Mouse (Mus musculus): ENCODE results near the gene Dusp15. TPM values are rescaled to one million over a fixed set of nuclear protein-coding genes. Genes with fewer than 3 reads are reported as not detected.

The Dusp15 gene
- polyA plus RNA-seq, 1 experiment from 2014 or later = 0.14 TPM

- ATAC-seq (ENCODE audit: insufficient read depth) (no peak), DNase-seq (no peak)
- H3K4me3 ChIP-seq (ENCODE audit: low read depth, low read length) = no peak overlapping the region
- no peak for TF ChIP-seq CTCF (IDR thresholded peaks at IDR 0.05; ENCODE audit: low read depth)
- no peak overlapping the region for H3K9ac ChIP-seq
- no peaks in the 10 kb centered on the region for H3K4me1 ChIP-seq (ENCODE audit: insufficient read depth)
- H3K9me3 ChIP-seq (ENCODE audit: low read depth, low read length) = no peaks in the 10 kb centered on the region
- no peak overlapping the region for H3K4me2 ChIP-seq
- H3K36me3 ChIP-seq (ENCODE audit: insufficient read depth) = no peaks in the 10 kb centered on the region
- peaks cover 9% of the 10 kb centered on the region; the same call in 1 of the 2 replicates for H3K27me3 ChIP-seq (ENCODE audit: insufficient read depth, low read length)
- 65% methylated on average over 3 of the region's 3 CpGs for WGBS
- H3K27ac ChIP-seq (ENCODE audit: low read depth) = no peak overlapping the region
Observed at GRCm38 (mm10) chr2:152958116-152958515, 6.6 kb upstream of the Dusp15 start.

- Histone ChIP-seq H3K36me3 (ENCODE audit: insufficient read depth) (no peaks in the 10 kb centered on the region), H3K9ac (peak overlapping the region; percentile 56; the same call in 1 of the 2 replicates), H3K4me1 (ENCODE audit: insufficient read depth) (no peaks in the 10 kb centered on the region), H3K27me3 (ENCODE audit: insufficient read depth, low read length) (peaks cover 59% of the 10 kb centered on the region), H3K27ac (ENCODE audit: low read depth) (no peak overlapping the region), H3K9me3 (ENCODE audit: low read depth, low read length) (no peaks in the 10 kb centered on the region), H3K4me2 (peak overlapping the region; percentile 98), H3K4me3 (ENCODE audit: low read depth, low read length) (peak overlapping the region; percentile 56)
- DNase-seq = peak; percentile 26
- no peak for TF ChIP-seq CTCF (IDR thresholded peaks at IDR 0.05; ENCODE audit: low read depth)
- 0 out of 2 replicates have a peak, but pooled peaks have one; percentile 36 for ATAC-seq (ENCODE audit: insufficient read depth)
- WGBS = 12% methylated on average over 13 of the region's 13 CpGs
Observed at GRCm38 (mm10) chr2:152951850-152952720, 587 bp upstream of the Dusp15 start.

- no peak for TF ChIP-seq CTCF (IDR thresholded peaks at IDR 0.05; ENCODE audit: low read depth)
- Histone ChIP-seq H3K9me3 (ENCODE audit: low read depth, low read length) (no peaks in the 10 kb centered on the region), H3K4me1 (ENCODE audit: insufficient read depth) (no peaks in the 10 kb centered on the region), H3K36me3 (ENCODE audit: insufficient read depth) (no peaks in the 10 kb centered on the region), H3K9ac (no peak overlapping the region), H3K27ac (ENCODE audit: low read depth) (no peak overlapping the region), H3K27me3 (ENCODE audit: insufficient read depth, low read length) (peaks cover 69% of the 10 kb centered on the region), H3K4me3 (ENCODE audit: low read depth, low read length) (0 out of 2 replicates have a peak overlapping the region, but pooled peaks have one; percentile 56), H3K4me2 (peak overlapping the region; percentile 98)
- no peak for DNase-seq
- ATAC-seq (ENCODE audit: insufficient read depth) = no peak
- 39% methylated on average over 11 of the region's 11 CpGs for WGBS
Observed at GRCm38 (mm10) chr2:152950358-152951064, 987 bp downstream of the Dusp15 start.

GRCm38 (mm10) chr2:152948438-152949020 lies 3.0 kb downstream of the Dusp15 start:
- ATAC-seq (ENCODE audit: insufficient read depth) = no peak

GRCm38 (mm10) chr2:152947098-152947497 lies 4.4 kb downstream of the Dusp15 start:
- H3K9me3 ChIP-seq (ENCODE audit: low read depth, low read length) = no peaks in the 10 kb centered on the region
- no peaks in the 10 kb centered on the region for H3K4me1 ChIP-seq (ENCODE audit: insufficient read depth)
- H3K4me2 ChIP-seq = no peak overlapping the region
- no peak for TF ChIP-seq CTCF (IDR thresholded peaks at IDR 0.05; ENCODE audit: low read depth)
- no peak for ATAC-seq (ENCODE audit: insufficient read depth)
- DNase-seq = peak; percentile 68
- WGBS = 23% methylated on average over 7 of the region's 7 CpGs
- H3K27ac ChIP-seq (ENCODE audit: low read depth) = no peak overlapping the region
- H3K27me3 ChIP-seq (ENCODE audit: insufficient read depth, low read length) = peaks cover 86% of the 10 kb centered on the region
- H3K4me3 ChIP-seq (ENCODE audit: low read depth, low read length) = no peak overlapping the region
- H3K36me3 ChIP-seq (ENCODE audit: insufficient read depth) = no peaks in the 10 kb centered on the region
- H3K9ac ChIP-seq = no peak overlapping the region

More at GRCm38 (mm10) chr2:152948438-152949020, 3.0 kb downstream of the Dusp15 start:
- no peak overlapping the region for H3K4me3 ChIP-seq (ENCODE audit: low read depth, low read length)
- WGBS = 80% methylated on average over 5 of the region's 5 CpGs
- H3K27ac ChIP-seq (ENCODE audit: low read depth) = no peak overlapping the region
- H3K9ac ChIP-seq = no peak overlapping the region
- H3K9me3 ChIP-seq (ENCODE audit: low read depth, low read length) = no peaks in the 10 kb centered on the region
- no peak for DNase-seq
- no peaks in the 10 kb centered on the region for H3K4me1 ChIP-seq (ENCODE audit: insufficient read depth)
- TF ChIP-seq CTCF (IDR thresholded peaks at IDR 0.05; ENCODE audit: low read depth) = no peak
- no peaks in the 10 kb centered on the region for H3K36me3 ChIP-seq (ENCODE audit: insufficient read depth)
- peaks cover 81% of the 10 kb centered on the region for H3K27me3 ChIP-seq (ENCODE audit: insufficient read depth, low read length)
- no peak overlapping the region for H3K4me2 ChIP-seq

GRCm38 (mm10) chr2:152944013-152944412 lies 7.5 kb downstream of the Dusp15 start:
- no peak for ATAC-seq (ENCODE audit: insufficient read depth)
- Histone ChIP-seq H3K4me3 (ENCODE audit: low read depth, low read length) (no peak overlapping the region), H3K4me2 (no peak overlapping the region), H3K27me3 (ENCODE audit: insufficient read depth, low read length) (peaks cover 73% of the 10 kb centered on the region), H3K9ac (no peak overlapping the region), H3K36me3 (ENCODE audit: insufficient read depth) (no peaks in the 10 kb centered on the region), H3K27ac (ENCODE audit: low read depth) (no peak overlapping the region), H3K4me1 (ENCODE audit: insufficient read depth) (no peaks in the 10 kb centered on the region), H3K9me3 (ENCODE audit: low read depth, low read length) (no peaks in the 10 kb centered on the region)
- TF ChIP-seq CTCF (IDR thresholded peaks at IDR 0.05; ENCODE audit: low read depth) = no peak
- WGBS = 53% methylated on average over 9 of the region's 9 CpGs
- no peak for DNase-seq

Measured in lung, embryonic 14.5 days (tissue).